Mouse (Mus musculus): ENCODE measurements around the gene Phf1.

DNA sequence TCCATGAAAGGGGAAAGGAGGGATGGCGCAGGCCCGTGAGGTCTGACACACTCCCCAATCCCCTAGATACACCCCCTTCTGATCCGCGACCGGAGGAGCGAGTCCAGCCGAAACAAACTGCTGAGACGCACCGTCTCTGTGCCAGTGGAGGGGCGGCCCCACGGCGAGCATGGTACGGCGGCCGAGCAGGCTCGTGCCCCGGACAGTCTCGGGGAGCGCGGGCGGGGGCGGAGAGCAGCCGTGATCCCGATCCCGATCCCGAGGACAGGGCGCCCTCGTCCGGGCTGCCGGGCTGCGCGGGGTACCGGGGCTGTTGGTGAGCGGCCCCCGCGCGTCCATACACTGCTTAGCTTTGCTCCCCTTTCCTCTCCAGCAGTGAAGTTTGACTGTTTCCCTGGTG lies 13.7 kb downstream of the Phf1 start:
- TF ChIP-seq CTCF (IDR thresholded peaks at IDR 0.05; ENCODE audit: borderline replicate concordance, insufficient read depth, low read length) (no peak), POLR2A (IDR thresholded peaks at IDR 0.05; ENCODE audit: low read depth, low read length) (peak; percentile 54)
